Mouse (Mus musculus) B cell, adult (primary cell): ENCODE data around the gene Chmp1a. TPM values are rescaled to one million over a fixed set of nuclear protein-coding genes. Genes with fewer than 3 reads are reported as not detected.

Experiments
- total RNA-seq: library from RNA; stranded (reverse); gene quantifications from 4 replicates; pipeline ENCODE4 v1.2.4, GENCODE M21; 2023; ENCODE audit not compliant: inconsistent age

The Chmp1a gene
- total RNA-seq = 66.8 to 158 TPM (median 72.6 TPM) in 4 replicates

DNA sequence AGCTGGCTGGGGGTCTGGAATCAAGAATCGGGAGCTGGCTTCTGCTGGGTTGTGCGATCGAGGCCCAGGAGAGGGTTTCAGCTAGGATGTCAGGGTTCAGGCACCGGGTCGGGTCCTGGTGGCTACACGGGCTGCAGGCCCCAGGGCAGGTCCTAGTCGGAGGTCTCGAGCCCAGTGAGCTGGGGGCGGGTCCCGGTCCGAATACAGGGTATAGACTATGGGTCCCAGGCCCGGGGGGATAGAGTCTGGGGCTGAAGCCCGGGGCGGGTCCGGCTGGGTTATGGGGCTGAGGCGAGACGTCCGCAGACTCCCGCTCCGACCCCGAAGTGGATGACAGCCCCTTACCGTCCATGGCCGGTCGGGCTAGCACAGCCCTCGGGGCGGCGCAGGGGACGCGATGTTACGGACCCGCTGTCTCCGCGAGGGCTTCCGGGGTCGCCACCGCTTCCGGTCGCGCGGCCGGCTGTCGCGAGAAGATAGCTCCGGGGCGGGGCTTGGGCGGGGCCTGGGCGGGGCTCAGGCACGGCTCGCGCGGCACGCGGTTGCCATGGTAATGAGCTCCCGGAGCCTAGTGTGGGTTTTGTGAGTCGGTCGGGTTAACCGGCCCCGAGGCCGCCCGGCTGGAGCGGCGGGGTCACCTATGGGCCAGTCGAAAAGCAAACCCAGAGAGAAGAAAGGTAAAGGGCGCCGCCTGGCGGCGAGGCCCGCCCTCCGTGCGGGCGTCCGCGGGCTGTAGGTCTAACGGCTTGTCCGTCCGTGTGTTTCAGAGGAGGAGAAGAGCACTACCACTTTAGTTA, at the start of gene Chmp1a, which contains the start of gene Spata33:
Gene Chmp1a (minus strand): TSS at position 443 of the 797 bp plus-strand sequence.
Gene Spata33 (plus strand): TSS at position 512 of the 797 bp plus-strand sequence.

DNA sequence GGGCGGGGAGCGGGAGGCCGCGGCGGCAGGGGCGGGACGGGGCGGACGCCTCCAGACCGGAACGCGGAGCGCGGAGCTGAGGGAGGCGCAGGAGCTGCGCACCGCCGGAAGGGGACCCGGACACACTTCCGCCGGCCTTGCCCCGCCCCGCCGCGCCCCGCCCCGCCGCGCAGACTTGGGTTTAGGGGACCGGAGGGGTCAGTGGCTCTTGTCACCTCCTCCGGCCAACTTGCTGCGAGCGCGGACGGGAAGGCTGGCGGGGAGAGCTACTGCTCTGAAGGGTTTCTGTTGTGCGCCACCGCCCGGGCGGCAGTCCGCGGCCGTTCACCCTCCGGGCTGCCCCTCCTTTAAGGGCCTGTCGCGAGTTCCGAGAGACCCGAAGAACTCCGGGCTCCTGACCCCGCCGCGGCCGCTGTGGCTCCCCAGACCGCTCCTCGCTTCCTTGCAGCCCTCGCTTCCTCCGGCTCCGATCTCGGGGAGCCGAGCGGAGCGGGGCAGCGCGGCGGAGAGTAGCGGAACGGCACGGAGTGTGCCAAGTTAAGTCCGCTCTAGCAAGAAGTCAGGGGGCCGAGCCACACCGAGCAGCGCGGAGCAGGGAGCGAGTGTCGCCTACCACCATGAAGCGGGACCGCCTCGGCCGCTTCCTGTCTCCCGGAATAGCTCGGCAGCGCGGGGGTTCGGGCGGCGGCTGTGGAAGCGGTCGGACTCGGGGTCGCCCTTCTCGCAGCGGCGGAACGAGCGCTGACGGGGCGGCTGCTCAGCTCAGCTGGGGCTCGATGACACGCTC, 41.7 kb upstream of the Chmp1a start, which contains the start of the genes Zfp276 and Vps9d1:
Gene Zfp276 (plus strand): TSS at position 97 of the 787 bp plus-strand sequence.
Gene Vps9d1 (minus strand): TSS at position 250 of the 787 bp plus-strand sequence.

DNA sequence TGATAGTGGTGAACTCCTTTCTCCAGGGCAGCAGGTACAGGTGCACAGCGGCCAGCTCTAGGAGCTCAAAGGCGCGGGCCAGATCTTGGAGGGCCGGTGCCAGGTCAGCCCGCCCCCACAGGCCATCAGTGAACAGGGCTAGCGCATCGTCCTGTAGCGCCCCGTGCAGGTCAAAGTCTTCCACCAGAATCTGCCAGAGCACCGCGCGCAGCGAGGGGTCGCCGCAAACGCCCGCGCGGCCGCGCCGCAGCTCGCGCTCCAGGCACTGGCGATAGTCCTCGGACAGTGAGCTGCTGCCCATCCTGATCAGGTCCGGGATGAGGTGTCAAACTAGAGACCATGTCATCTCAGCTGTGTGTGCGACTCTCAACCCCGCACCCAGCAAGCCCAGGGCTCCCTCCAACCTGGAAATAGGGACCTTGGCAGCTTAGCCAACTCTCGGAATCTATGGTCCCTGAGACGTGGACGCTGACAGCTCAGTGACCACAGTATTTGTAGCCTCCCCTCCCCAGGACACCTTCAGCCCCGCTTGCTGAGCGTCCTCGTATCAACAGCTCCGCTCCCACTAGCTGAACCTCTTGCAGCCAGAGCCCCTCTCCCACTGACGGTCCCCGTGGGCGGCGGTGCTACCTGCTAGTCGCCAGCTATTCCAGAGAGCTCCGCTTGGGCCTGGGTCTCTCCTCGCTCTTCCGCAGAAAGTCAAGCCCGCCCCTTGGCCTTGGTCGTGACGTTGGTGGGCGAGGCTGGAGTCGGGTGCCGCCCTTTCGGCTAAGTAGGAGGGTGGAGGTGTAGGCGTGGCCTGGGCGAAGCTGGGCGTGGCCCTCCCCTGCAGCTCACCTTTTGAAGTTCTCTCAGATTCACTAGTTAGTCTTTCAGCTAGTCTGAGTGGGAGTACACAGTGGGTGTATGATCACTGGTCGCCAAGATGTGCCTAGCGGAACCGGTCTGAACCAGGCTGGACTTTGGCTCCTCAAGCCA, 23.2 kb upstream of the Chmp1a start, which contains the start of gene Spata2l:
Gene Spata2l (minus strand): TSS at position 714 of the 978 bp plus-strand sequence.

DNA sequence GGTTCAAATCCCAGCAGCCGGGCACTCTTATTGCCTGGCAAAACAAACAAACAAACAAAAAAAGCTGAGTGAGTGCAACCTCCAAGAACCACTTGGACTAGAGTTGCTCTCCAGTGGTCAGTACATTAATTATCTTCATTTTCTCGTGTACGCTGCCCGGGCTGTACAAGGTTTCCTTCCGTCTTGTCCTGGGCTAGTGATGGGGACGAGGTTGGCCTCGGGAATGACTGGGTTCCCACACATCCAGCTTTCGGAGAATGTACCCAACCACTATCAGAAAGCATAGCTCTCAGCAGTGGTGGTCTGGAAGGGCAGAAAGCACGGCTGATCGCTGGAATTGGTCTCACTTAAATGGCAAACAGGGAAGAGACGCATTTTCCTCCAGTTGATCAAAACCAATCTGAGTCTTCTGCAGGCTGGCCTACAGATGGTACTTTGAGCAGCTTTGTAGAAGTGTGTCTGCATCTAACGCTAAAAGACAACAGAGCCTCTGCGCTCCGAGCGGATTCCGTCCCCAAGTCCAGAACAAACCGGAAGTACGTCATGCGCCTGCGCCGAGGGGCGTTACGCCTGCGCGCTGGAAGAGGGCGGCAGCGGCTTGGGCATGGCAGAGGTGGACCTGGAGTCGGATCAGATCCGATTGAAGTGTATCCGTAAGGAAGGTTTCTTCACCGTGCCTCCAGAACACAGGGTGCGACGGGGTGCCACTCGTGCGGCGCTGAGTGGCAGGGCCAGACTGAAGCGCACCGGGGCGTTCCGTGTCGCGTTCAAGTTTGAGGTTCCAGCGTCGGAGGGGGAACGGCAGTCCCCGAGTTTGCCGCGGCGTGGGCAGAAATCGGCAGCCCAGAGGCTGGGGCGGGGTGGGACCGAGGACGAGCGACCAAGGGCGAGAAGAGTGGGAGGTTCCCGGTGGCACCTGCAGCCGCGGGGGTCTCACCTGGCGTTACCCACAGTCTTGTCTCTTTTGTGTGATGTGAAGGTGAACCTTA, 12.0 kb upstream of the Chmp1a start, which contains the start of gene Cdk10:
Gene Cdk10 (plus strand): TSS at position 565 of the 989 bp plus-strand sequence.

DNA sequence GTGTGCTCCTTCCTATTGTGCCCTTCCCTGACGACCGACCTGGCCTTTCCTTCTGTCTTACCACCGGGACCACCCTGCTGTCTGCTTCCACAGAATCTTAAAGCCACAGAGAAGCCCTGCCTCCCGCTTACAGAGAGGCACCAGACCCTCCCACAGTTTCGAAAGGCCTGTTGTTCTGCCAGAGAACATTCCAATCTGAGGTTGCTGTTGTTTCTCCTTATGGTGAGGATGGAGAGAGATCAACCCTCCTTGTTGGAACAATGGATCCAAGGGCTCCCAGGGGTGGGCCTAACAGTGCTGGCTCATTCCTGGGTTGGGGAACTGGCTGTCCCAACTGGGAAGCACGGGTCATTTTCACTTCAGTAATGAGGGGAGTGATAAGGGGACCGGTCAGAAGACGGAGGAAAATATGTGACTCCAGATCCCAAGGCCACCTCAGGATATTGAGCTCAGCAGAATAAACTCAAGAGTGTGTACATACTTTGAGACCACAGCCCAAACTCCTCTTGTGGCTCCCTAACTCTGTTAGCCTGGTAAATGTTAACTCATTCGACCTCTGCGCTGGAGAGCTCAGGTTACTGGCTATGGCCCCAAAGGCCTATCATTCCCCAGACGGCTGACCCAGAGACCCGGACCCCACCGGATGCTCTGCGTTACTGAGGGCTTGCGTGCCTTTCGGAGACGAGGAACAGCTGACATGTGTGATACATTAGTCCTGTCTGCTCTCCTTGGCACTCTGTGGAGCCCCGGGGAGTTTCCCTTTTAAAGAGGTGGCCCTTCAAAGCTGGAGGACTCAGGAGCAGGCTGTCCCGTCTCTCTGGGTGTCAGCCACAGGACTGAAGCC, 26.8 kb downstream of the Chmp1a start, which contains the start of gene Dpep1:
Gene Dpep1 (plus strand): TSS at position 677 of the 844 bp plus-strand sequence.

DNA sequence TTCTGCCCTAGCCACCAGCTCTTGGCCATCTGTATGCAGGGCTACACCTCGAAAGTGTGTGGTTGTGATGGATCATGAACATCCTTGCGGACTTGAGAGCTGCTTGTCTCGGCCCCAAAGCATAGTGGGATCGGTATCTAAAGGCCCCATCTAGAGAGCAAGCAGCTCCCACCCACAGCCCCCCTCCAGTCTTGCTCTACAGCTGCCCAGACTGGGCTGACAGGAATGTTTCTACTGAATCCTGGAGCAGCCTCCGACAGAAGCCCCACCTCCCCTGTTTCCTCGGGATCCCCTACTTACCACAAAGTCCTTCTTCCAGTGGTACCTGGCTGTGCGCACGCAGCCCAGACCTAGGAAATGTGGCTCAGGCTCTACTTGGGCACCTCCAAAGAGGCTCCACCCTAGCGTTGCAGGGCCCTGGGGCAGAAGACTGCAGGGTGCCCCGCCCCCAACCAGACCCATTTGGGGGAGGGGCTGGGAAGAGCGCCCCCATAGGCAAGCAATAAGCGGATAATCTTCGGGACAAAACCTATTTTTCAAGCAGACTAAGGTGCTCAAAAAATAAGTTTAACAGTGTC, 54.6 kb downstream of the Chmp1a start, which contains the start of gene Sult5a1:
Gene Sult5a1 (minus strand): TSS at position 428 of the 578 bp plus-strand sequence.

Other genes starting within 250 kb of the Chmp1a start
- gene Ankrd11, start 170.5 kb downstream of the Chmp1a start, total RNA-seq = 237 to 258 TPM (median 251 TPM) in 4 replicates
- gene Spg7, start 149.8 kb downstream of the Chmp1a start, total RNA-seq = 66.4 to 77.6 TPM (median 72.2 TPM) in 4 replicates
- gene Rpl13, start 110.4 kb downstream of the Chmp1a start, total RNA-seq = 1,462 to 1,535 TPM (median 1,482 TPM) in 4 replicates
- not detected in 4 replicates for gene Cpne7, start 95.4 kb downstream of the Chmp1a start, total RNA-seq
- not detected in 4 replicates for gene Sult5a1, start 54.4 kb downstream of the Chmp1a start, total RNA-seq
- gene Dpep1, start 26.5 kb downstream of the Chmp1a start, total RNA-seq = not detected in 4 replicates
- 0.12 to 0.19 TPM in 2 of 4 replicates, not detected in the others for gene Spata33, start 69 bp upstream of the Chmp1a start, total RNA-seq
- 60.9 to 68.8 TPM (median 67.4 TPM) in 4 replicates for gene Cdk10, start 12.1 kb upstream of the Chmp1a start, total RNA-seq
- 13.4 to 14.4 TPM (median 13.8 TPM) in 4 replicates for gene Spata2l, start 23.5 kb upstream of the Chmp1a start, total RNA-seq
- 29.1 to 40.7 TPM (median 32.4 TPM) in 4 replicates for gene Zfp276, start 41.4 kb upstream of the Chmp1a start, total RNA-seq
- 37.3 to 41.9 TPM (median 38.8 TPM) in 4 replicates for gene Vps9d1, start 41.6 kb upstream of the Chmp1a start, total RNA-seq
- 70.1 to 105 TPM (median 89.3 TPM) in 4 replicates for gene Fanca, start 105.8 kb upstream of the Chmp1a start, total RNA-seq
- gene Spire2, start 120.0 kb upstream of the Chmp1a start, total RNA-seq = not detected in 4 replicates
- gene Tcf25, start 161.0 kb upstream of the Chmp1a start, total RNA-seq = 231 to 266 TPM (median 241 TPM) in 4 replicates
- not detected in 4 replicates for gene Mc1r, start 194.3 kb upstream of the Chmp1a start, total RNA-seq
- 0.26 to 0.58 TPM (median 0.45 TPM) in 3 of 4 replicates, not detected in the other for gene Tubb3, start 198.7 kb upstream of the Chmp1a start, total RNA-seq
- 9.6 to 14.3 TPM (median 11.6 TPM) in 4 replicates for gene Def8, start 210.8 kb upstream of the Chmp1a start, total RNA-seq